Mouse (Mus musculus) ES-E14 (cell line): ENCODE data around the gene Fam217a. TPM values are rescaled to one million over a fixed set of nuclear protein-coding genes. Genes with fewer than 3 reads are reported as not detected.
"Not testable (repeated sequence)": the region's sequence is repeated elsewhere in the genome, so short reads cannot be mapped to it uniquely, and the experiment has no call there.

Experiments used
- DNase-seq: peaks from one replicate; pipeline ENCODE4 v3.0.0-alpha.2; 2013; ENCODE audit warnings: low read depth, low spot score
- H3K27ac ChIP-seq: 2 replicates; pipeline ENCODE4 v1.5.1; 2012; ENCODE audit warnings: low read depth, mild to moderate bottlenecking, low read length, moderate library complexity, mixed read lengths; ENCODE audit not compliant: poor library complexity, insufficient read depth, severe bottlenecking
- H3K36me3 ChIP-seq: 2 replicates; pipeline ENCODE4 v1.6.1; 2012; ENCODE audit warnings: mild to moderate bottlenecking, low read length, moderate library complexity, mixed read lengths; ENCODE audit not compliant: control insufficient read depth, poor library complexity, insufficient read depth, severe bottlenecking
- H3K4me1 ChIP-seq, 2 experiments: fragments of 150-350 bp in 1 of 2; sonication (generic) in 1 of 2; 2 replicates each; pipeline ENCODE4 v1.6.1; 2012; ENCODE audit warnings: low read length in 2 of 2, mild to moderate bottlenecking in 1 of 2, mixed read lengths in 1 of 2; ENCODE audit not compliant: control insufficient read depth in 2 of 2, insufficient read depth in 2 of 2, poor library complexity in 1 of 2
- H3K4me3 ChIP-seq, 2 experiments: fragments of 150-350 bp in 1 of 2; sonication (generic) in 1 of 2; 2 replicates each; pipeline ENCODE4 v1.5.1; 2012; ENCODE audit warnings: low read length in 2 of 2, low read depth in 1 of 2, mild to moderate bottlenecking in 1 of 2, mixed read lengths in 1 of 2; ENCODE audit not compliant: insufficient read depth in 1 of 2, poor library complexity in 1 of 2, severe bottlenecking in 1 of 2
- H3K9ac ChIP-seq: 2 replicates; pipeline ENCODE4 v1.6.1; 2012; ENCODE audit warnings: low read depth, mild to moderate bottlenecking, low read length, mixed read lengths; ENCODE audit not compliant: poor library complexity, insufficient read depth, severe bottlenecking
- H3K9me3 ChIP-seq: fragments of 150-350 bp; sonication (generic); 2 replicates; pipeline ENCODE4 v1.6.1; 2012; ENCODE audit warnings: low read depth, mild to moderate bottlenecking, low read length; ENCODE audit not compliant: control insufficient read depth, insufficient read depth
- CHD2 ChIP-seq: IDR thresholded peaks from 2 replicates; pipeline ENCODE4 v1.6.1; 2014; ENCODE audit warnings: mild to moderate bottlenecking, low read depth, low read length, inconsistent platforms
- HCFC1 ChIP-seq: IDR thresholded peaks from 2 replicates; pipeline ENCODE4 v1.6.1; 2012; ENCODE audit warnings: low read length, inconsistent platforms, borderline replicate concordance; ENCODE audit not compliant: insufficient read depth
- MAFK ChIP-seq: IDR thresholded peaks from 2 replicates; pipeline ENCODE4 v1.6.1; 2014; ENCODE audit warnings: mild to moderate bottlenecking, low read depth, low read length, inconsistent platforms; ENCODE audit not compliant: insufficient read depth
- ZC3H11A ChIP-seq: IDR thresholded peaks from 2 replicates; pipeline ENCODE4 v1.6.1; 2012; ENCODE audit warnings: low read depth, mild to moderate bottlenecking, inconsistent platforms, low read length, borderline replicate concordance
- ZNF384 ChIP-seq: IDR thresholded peaks from 2 replicates; pipeline ENCODE4 v1.6.1; 2012; ENCODE audit warnings: low read depth, low read length, inconsistent platforms
- in situ Hi-C, 2 experiments: fragments of 600-800 bp; cut with MboI; formaldehyde crosslinking; loops; one replicate each; pipeline ENCODE4 v1.15.1; 2025; ENCODE audit warnings: low sequenced_read_pairs in 2 of 2, inconsistent platforms in 1 of 2; ENCODE audit not compliant: unreplicated experiment in 2 of 2
- total RNA-seq: library from RNA; depleted of rRNA; stranded (reverse); fragments of 300-350 nt; gene quantifications from 2 replicates; pipeline ENCODE4 v1.2.3, GENCODE M21; 2012

The Fam217a gene
- total RNA-seq, 1 experiment, result 0.18 TPM

DNA sequence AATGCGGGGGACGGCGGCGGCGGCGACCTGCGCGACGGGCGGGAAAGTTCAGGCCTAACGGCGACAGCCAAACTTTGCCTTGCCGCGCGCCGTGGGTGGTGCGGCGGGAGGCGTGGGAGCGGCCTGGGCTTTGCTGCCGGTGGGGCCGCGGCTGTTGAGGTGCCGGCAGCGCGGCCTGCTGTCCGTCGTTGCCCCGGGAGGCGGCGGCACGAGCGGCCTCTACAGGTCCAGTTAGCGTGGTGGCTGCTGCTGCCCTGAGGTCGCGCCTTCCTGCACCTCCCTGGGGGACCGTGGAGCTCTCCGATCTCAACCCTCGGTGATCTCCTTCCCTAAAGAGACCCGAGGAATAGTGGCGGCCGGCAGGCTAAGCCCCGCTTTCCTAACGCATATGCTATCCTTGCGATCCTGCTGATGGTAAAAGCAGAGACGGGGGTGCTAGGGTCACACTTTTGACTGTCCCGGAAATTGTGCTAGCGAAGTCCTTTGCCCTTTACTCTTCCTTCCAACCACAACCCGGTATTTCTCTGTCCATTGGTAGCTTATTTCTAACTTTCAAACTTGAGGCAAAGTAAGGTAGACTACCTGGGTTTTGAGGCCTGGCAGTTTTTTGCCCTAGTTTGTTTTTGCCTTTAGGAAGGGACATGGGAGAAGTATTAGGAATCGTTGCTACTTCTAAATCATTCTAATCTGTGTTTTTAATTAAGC is 48.2 kb downstream of the Fam217a start:
- TF ChIP-seq MAFK (no peak), CHD2 (no peak)
- in situ Hi-C loops, result no loop called here
- Histone ChIP-seq H3K9ac (peak overlapping the region; percentile 95), H3K27ac (peak overlapping the region; percentile 79), H3K36me3 (peaks cover 6% of the 10 kb centered on the region; the same call in 1 of the 2 replicates), H3K9me3 (no peaks in the 10 kb centered on the region), H3K4me1 (0 out of 4 replicates have a peak, but pooled peaks cover 0 to 2% of the 10 kb centered on the region in 2 experiments), H3K4me3 (peak overlapping the region; percentile 70 to 97)
- DNase-seq, result no peak

DNA sequence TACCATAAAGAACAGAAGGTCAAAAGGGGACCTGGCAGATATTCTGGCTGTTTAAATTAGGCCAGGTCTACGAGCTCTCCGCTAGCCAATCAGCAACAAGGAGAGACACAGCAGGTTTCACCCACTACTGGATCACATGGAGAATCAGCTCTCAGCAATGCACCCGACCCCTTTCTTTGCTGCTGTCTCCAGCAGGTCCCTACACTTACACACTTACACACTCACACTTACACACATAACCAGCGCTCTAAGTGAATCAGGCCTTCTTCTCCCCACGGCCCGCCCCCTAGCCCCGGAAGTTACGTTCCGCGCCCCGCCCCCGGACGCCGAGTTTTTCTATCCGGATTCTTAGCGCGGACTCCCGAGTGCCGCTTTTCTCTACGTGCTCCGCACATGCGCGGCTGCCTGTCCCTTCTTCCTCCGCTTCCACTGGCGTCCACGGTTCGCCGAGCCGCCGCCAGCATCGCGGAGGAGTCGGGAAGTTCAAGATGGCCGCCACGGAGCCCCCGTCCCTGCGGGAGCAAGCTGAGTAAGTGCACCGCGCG is 48.9 kb downstream of the Fam217a start, which contains the start of gene Prpf4b:
TSS of gene Prpf4b (plus strand) at position 137 of the 545 bp plus-strand sequence.
- in situ Hi-C loops, result no loop called here
- Histone ChIP-seq H3K9ac (peak within 1 kb of the TSS; percentile 95), H3K4me3 (peak within 1 kb of the TSS; percentile 70 to 97), H3K27ac (peak within 1 kb of the TSS; percentile 79), H3K9me3 (no peaks in the 10 kb centered on the region), H3K4me1 (0 out of 4 replicates have a peak, but pooled peaks cover 0 to 2% of the 10 kb centered on the region in 2 experiments), H3K36me3 (peaks cover 6% of the 10 kb centered on the region; the same call in 1 of the 2 replicates)
- peak; percentile 81 for DNase-seq
- TF ChIP-seq CHD2 (no peak), ZC3H11A (no peak), HCFC1 (0 out of 2 replicates have a peak, but pooled peaks have one; percentile 46), MAFK (no peak)

DNA sequence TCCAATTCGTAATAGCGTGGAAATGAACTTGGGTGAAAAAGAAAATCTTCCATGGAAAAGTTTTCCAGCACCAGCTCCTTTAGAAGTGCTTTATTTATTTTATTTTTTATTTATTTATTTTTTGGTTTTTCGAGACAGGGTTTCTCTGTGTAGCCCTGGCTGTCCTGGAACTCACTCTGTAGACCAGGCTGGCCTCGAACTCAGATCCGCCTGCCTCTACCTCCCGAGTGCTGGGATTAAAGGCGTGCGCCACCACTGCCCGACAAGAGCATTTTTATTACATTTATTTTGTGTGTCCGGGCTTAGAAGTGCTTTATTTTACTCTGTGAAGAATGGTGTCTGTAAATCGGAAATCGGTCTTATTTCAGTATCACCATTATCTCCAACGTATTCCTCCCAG is 49.4 kb downstream of the Fam217a start:
- in situ Hi-C loops, H3K36me3 ChIP-seq, H3K9me3 ChIP-seq, DNase-seq, H3K27ac ChIP-seq, H3K4me1 ChIP-seq: not testable (repeated sequence)
- H3K4me3 ChIP-seq, result peak overlapping the region; percentile 70 to 97
- H3K9ac ChIP-seq, result peak overlapping the region; percentile 95; the same call in 1 of the 2 replicates

DNA sequence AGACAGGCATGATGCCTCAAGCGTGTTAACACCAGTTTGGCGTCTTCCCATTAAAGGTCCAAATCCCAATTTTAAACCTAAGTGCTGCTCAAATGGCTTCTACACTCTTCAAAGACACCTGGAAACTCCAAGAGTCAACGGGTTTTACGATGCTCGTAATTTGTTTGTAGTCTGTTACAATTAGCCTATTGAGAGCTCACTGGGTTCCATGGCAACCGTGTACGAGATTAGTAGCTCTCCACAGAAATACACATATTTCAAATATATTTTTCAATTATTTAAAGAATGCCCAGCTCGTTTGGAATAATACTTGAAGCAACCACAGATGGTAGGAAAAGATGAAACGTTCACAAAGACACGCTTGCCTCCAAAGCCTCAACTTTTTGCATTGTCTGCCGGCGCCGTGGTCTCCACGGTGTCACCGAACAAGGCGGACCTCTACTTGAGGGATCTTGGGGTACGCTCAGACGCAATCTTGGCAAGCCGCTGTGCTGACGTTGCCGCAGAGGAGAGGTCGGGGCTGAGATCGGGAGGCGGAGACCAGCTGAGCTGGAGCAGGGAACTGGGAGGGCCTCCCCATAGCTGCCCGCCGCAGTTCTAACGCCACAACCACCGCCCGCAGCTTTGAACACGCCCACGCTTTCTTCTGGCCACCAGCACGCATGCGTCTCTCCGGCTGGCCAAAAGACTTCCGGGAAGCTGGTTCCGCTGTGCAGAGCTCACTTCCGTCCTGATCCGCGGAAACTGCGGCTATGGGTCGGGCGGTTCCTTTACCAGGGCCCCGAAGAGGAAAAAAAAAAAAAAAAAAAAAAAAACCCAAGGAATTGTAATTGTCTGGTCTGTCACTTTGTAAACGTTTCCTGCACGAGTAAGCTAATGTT is 50.1 kb downstream of the Fam217a start:
- H3K4me3 ChIP-seq, result peak overlapping the region; percentile 70 to 97
- in situ Hi-C loops, result no loop called here
- no peak overlapping the region for H3K27ac ChIP-seq

More for the DNA sequence above, 50.1 kb downstream of the Fam217a start:
- peak; percentile 90 for DNase-seq
- H3K36me3 ChIP-seq, result peaks cover 1% of the 10 kb centered on the region; the same call in 1 of the 2 replicates
- H3K4me1 ChIP-seq, result 0 out of 4 replicates have a peak, but pooled peaks cover 0 to 2% of the 10 kb centered on the region in 2 experiments
- H3K9ac ChIP-seq, result peak overlapping the region; percentile 83
- TF ChIP-seq ZC3H11A (no peak), CHD2 (no peak), ZNF384 (peak; percentile 99), HCFC1 (peak; percentile 81)
- no peaks in the 10 kb centered on the region for H3K9me3 ChIP-seq
